Mouse (Mus musculus) lung, embryonic 15.5 days (tissue): ENCODE data around the gene G530012D18Rik. TPM values are rescaled to one million over a fixed set of nuclear protein-coding genes. Genes with fewer than 3 reads are reported as not detected.

Source experiments
- polyA plus RNA-seq: library from polyadenylated mRNA; unstranded; fragments of >200 nt; fragmentation: Nextera tagmentation; extraction: Ambion mirVana; gene quantifications from 2 replicates; pipeline ENCODE4 v1.2.1, GENCODE M21; 2015

The G530012D18Rik gene
- polyA plus RNA-seq, 1 experiment from 2014 or later: not detected

Other genes starting within 250 kb of the G530012D18Rik start
- 2.0 and 4.1 TPM in 2 replicates for gene Sp110, start 23.1 kb downstream of the G530012D18Rik start, polyA plus RNA-seq
- gene Sp140, start 24.7 kb downstream of the G530012D18Rik start, polyA plus RNA-seq: 1.6 and 1.8 TPM in 2 replicates
- gene Sp100, start 74.3 kb downstream of the G530012D18Rik start, polyA plus RNA-seq: 2.4 and 3.7 TPM in 2 replicates
- 1.2 and 1.5 TPM in 2 replicates for gene A630001G21Rik, start 203.0 kb downstream of the G530012D18Rik start, polyA plus RNA-seq
- 28.9 and 29.3 TPM in 2 replicates for gene Cab39, start 217.8 kb downstream of the G530012D18Rik start, polyA plus RNA-seq